Mouse (Mus musculus) ovary, postnatal 10 days (tissue): ENCODE measurements around the gene A630001G21Rik.
A peak's percentile ranks its signal among the peaks of the same experiment; 100 is the strongest.

Experiments used
- DNase-seq: peaks from one replicate; pipeline ENCODE4 v3.0.0; 2022; ENCODE audit warnings: low spot score

The A630001G21Rik gene

DNA sequence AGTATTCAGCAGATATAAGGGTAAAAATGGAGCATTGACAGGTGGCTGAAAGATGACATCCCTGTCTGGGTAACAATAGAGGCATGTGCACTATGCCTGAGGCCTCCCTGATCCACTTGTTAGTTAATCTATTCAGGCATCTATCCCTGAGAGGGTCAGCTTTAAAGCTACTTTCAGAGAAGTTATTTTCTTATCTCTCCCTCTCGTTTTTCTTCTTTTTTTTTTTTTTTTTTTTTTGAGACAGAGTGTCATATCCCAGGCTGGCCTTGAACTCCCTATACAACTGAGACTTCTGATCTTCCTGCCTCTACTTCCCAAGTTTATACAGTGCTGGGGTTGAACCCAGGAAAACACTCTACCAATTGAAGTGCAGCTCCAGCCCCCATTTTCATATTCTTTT, 10.7 kb downstream of the A630001G21Rik start:
- no peak for DNase-seq

DNA sequence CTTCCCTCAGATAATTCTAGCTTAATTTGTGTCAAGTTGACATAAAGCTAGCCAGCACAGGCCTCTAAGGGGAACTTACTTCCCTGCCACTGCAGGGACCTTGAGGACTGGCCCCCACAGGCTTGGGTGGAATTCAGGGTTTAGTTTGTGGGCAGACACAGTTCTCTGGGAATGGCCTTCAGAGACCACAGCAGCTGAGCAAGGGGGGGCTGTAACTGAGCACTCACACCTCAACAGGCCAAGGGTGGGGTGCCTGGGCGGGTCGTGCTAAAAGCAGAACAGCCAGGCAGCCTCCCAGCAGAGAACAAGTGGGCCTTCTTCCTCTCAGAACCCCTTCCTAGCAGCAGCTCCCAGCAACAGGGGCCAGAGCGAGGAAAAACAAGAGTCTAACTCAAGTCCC, 12.3 kb downstream of the A630001G21Rik start:
- no peak for DNase-seq

DNA sequence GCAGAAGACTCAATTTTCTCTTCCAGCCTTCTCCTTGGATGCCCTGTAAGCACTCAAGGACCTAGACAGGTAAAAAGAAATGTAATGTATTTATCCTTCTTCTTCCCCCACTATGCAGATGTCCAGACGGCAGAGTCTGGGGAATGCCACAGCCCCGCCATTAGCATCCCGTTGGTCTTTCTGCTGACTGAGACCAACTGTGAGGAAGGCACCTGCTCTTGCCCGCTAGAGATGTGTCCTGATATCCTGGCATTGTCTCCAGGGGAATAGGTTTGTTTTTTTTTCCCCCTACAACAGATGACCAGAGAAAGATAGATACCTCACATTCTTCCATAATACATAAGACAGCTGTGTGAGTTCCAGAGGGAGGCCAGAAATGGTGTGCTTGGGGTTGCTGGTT, 14.2 kb downstream of the A630001G21Rik start:
- DNase-seq: no peak

DNA sequence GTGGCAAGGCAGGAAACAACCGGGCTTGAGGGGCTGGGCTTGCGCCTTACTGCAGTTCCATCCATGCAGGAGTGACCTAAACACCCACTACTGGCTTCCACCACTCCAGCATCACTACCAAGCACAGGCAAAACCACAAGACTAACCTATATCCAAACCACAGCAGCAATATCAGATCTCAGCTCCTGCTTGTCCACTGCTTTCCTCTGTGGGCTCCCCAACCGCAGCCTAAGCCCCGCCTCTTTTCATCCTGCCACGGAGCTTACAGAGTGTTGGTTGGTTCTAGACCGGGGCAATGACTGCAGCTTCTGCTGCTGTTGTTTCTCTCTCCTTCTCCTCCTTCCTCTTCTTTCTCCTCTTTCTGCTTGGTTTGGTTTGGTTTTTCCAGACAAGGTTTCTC, 15.1 kb downstream of the A630001G21Rik start:
- DNase-seq: no peak

DNA sequence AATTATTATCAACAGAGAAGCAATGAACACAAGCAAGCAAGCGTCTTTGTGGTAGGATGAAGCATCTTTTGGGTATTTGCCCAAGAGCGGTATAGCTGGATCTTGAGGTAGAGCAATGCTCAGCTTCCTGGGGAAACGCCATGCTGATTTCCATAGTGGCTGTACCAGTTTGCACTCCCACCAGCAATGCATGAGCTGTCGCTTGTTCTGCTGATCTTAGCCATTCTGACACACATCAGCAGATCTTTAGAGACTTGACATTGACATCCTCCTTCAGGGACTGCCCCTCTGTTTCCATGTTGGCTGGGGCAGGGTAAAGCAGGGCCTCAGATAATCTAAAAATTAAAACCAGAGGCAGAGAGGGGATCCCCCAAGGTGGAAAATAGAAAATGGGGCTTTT, 16.8 kb downstream of the A630001G21Rik start:
- DNase-seq: no peak

DNA sequence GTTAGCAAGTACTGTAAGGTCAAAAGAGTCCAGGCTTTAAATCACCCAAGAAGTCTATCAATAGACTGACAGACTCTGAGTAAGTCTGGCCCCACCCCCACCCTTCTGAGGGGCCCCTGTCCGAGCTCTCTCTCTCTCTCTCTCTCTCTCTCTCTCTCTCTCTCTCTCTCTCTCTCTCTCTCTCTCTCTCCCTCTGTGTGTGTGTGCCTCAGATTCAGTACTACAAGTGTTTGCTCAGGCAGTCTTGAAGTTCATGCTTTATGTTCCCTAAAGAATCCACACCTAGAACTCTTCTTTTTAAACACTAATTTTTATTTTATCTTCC, 19.5 kb downstream of the A630001G21Rik start:
- DNase-seq: no peak

DNA sequence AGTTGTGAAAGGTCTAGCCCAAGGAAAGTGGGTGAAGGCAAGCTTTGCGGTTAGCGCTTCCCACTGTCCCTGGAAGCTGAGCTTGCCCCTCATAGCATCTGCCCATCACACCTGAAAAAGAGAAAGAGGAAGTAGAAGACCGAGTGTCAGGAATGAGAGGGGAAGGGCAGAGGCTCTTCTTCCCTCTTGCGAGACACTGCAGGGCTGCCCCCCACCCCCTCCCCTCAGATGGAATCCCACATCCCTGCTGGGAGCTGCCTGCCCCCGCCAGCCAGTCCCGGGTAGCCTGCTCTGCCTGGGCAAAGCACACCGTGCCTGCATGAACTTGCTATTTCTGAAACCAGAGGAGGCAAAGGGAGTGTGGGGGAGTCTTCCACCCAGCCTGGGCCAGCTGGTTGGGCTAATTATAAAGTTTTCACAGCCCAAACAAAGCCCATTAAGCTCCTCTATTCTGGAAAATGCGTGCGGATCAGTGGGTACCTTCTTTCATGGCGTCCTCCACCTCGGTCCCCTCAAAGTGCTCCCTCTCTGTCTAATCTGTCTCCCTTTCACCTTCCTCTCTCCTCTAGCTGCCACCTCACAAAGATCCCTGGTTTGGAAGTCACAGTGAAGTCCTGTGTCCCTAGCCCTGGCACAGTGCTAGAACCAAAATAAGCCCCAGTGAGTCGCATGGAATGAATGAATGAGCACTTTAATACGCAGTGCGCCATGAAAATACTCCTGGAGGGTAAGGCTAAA, 20.0 kb downstream of the A630001G21Rik start:
- no peak for DNase-seq

DNA sequence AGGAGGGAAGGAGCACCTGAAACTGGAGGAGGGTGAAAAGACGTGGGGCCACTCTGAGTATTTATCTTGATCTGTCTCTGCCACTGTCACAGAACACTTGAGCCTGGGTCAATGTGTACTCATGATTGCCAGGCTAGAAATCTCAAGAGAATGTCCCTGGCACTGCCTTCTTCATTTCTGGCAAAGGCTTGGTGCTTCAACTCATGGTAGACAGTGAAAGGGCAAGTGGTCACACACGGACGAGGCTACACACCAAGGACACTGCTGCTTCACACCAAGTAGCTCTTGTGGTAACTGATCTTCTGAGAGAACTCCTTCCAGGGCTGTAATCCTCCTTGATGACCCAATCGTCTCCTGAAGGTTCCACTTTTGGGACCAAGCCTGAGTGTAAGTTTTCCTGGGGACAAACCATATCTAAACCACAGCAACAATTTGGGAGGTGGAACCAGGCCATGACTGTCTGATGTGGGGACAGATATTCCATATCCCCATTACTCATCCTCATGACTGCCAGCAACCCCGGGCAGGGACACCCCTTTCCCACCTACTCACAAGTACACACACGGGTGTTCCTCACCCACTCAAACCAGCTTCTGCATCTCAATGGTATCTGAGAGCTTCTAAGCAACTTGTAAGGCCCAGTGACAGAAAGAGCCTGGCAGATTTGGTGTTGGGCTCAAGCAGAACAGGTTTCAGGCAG, 20.8 kb downstream of the A630001G21Rik start:
- DNase-seq: no peak

DNA sequence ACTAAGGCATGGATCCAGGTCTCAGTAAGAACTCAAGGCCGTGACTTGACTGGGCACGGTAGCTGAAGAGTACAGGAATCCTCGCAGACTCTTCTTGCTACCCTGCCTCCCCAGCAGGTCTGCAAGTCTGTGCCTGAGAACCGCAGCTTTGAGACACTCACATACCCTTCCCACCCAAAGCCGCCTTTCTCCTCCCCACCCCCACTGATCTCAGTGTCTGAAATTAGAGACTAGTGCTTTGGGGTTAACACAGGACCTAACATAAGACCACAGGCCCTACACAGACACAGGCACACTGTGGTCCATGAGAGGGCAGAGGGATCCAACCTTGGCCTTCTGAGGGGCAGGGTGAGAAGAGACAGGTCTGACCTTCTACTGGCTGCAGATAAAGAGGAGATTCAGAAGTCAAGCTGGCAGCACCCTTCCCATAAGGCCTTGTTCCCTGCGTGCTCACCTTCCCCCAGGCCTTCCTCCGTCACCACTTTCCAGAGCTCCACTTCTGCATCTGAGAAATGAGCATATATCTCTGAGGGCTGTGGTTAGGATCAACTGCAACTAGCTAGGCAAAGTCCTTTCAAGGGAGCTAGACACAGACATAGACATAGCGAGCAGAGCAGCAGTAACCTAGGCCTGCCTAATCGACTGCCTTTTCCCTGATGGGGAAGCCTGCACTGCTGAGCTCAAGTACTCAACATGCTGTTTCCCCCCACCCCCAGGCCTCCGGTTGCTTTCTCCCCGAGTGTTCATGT, 26.3 kb downstream of the A630001G21Rik start:
- no peak for DNase-seq

DNA sequence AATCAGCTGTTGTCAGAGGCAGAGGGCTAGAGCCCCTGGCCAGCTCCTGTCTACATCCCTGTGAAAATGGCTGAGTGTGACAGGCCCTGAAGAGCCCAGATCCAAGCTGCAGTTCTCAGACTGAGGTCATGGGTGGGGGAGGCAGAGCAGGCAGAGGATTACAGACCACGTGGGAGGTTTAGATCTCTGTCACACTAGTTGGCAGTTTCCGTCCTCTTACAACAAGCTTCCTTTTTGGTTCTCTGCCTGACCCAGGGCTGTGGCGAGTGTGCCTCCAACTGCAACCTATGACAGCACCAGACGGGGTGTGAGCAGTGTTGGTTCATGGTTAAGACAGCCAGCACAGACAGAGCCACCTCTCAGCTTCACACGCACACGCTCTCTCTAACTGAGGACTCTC, 26.9 kb downstream of the A630001G21Rik start:
- no peak for DNase-seq

DNA sequence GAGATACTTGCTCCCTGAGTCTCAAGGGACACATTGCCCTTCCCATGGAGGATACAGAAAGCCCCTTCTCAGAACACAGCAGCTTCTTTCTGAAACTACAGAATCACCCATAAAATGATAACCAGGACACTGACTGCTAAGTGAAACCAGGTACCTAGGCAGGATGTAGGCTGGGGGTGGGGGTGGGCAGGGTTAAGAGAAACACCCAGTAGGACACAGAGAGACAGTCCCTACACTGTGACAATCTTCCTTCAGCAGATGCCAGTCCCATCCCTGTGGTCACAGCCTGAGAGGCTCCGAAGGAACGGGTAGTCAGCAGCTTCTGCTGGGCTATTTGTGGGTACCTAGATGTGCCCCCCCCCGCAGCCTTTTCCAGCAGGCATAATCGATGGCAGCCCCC, 27.8 kb downstream of the A630001G21Rik start:
- DNase-seq: no peak

DNA sequence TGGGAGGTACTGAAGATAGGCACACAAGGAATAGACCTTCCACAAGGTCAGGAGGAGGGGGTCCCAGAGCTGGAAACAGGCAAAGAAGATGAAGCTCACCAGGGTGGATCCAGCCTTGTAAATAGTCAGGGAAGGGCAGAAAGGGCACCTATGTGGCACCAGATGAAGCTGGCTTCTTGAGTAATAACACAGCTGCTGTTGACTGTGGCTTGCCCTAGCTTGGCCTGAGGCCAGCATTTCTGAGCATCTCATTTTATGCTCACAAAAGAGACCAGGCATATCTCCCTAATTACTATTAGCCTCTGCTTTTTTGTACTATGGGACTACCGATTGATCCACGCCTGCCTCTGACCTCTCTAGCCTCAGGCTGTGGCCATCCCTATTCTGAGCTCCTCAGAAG, 28.6 kb downstream of the A630001G21Rik start:
- DNase-seq: no peak

DNA sequence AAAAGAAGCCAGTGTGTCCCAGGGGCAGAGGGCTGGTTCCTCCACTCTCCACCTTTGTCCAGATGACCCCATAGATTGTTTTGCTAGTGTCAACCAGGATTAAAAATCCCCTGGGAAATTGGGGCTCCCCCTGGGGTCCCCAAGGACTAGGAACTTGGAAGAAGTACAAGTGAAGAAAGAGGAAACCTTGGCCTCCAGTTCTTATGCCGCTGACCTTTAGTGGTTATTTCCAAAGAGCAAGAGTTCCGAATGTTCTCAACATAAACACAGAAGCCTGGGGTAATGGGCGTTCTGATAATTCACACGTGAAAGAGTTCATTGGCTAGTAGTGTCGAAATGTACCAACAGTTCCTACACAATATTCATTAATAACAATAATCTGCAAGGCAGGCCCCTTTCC, 31.9 kb downstream of the A630001G21Rik start:
- no peak for DNase-seq

DNA sequence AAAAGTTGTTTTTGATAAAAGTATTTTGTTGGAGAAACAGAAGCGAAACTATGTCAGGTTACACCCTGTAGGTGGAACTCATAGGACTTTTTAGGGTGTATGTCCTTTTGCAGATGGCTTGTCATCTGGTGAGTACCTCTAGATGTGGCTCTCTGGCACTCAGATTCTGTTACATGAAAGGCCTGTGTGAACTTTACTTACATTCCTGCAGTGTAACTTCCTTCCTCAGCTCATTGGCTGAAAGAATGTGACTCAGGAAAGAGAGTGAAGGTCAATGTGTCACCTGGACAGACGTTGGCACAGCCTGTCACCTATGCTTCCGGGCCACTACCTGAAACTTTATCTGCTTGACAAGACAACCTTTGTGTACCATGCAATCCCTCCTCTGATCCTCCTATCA, 33.9 kb downstream of the A630001G21Rik start:
- DNase-seq: no peak

DNA sequence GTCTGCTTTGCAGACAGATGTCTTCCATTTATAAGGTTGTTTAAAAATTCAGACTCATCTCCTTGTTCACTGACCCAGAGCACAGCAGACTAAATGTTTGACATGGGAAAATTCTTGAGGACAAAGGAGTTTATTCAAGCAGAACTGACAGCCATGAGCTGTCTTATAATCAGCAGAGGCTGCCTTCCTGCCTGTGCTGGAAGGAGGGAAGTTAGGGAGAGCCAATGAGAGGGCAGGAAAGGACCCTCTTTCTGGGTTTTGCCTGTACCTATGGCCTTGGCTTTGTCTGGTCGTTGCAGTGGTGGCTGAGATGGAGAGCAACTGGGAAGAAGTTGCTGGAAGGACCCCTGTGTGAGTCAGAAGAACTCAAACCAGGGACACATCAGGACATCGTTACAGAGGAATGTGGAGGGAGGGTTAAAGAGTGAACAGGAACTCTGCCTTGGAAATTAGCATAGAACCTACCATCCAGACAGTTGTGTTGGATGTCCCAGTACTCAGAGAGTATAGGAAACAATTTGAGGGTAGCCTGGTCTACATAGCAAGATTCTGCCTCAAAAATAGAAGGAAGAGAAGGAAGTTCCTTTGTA, 35.4 kb downstream of the A630001G21Rik start:
- DNase-seq: no peak

DNA sequence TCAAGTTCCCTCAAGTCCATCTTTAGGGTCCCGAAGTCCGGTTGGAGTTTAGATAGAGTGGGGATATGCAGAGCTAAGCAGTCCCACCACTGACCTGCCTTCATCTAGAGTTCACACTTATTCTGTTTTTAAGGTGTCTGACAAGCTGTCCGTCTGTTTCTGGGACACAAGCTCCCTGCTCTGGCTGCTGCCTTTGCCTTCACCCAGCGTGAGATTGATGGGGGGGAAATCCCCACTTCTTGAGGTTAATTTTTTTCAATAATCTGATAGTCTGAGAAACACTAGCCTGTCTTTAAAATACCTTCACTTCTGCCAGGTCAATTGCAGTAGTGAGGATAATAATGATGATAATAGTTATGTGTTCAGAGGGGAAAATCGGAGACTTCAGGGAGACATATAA, 36.1 kb downstream of the A630001G21Rik start:
- no peak for DNase-seq

DNA sequence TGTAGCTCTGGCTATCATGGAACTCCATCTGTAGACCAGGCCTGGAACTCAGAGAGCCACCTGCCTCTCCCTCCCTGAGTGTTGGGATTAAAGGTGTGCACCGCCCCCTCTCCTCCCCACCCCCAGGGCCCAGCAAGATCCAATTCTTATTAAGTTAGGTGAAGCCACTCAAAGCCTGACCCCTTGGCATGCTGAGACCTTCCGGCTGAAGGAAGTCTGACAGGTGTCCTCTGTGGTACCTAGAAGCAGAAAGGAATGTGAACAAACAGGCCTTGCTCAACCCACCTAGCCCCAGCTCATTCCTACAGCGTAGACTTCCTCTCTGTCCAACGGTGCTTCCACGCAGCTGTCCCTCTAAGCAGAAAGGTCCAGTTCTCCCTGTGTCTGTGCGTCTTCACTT, 37.5 kb downstream of the A630001G21Rik start:
- no peak for DNase-seq

DNA sequence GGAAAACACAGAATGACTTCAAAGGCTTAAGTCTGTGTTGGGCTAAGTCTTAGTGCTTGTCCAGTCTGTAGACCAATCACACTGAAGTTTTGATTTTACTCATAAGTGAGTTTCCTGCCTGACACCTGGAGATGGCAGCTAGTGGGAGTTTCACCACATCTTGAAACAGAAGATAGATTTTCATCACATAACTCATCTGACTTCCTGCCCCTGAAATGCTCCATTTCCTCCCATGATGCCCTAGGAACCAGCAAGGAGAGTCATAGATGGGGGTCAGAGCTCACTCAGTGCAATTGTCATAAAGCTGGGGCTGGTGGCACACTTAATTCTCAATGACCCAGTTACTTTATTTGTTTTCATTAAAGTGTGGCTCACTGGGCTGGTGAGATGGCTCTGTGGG, 38.6 kb downstream of the A630001G21Rik start:
- no peak for DNase-seq

DNA sequence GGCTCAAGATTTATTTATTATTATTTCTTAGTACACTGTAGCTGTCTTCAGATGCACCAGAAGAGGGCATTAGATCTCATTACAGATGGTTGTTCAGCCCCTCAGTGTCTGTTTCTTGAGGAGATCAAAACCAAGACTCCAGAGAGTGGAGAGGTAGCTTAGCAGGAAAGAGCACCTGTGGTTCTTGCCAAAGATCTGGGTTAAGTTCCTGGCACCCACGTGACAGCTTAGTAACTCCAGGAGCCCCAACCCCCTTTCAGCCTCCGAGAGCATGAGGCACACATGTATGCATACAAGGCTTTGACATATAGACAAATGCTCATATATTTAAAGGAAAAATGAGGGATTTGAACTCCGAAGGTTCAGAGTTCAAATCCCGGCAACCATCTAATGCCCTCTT, 39.4 kb downstream of the A630001G21Rik start:
- no peak for DNase-seq

DNA sequence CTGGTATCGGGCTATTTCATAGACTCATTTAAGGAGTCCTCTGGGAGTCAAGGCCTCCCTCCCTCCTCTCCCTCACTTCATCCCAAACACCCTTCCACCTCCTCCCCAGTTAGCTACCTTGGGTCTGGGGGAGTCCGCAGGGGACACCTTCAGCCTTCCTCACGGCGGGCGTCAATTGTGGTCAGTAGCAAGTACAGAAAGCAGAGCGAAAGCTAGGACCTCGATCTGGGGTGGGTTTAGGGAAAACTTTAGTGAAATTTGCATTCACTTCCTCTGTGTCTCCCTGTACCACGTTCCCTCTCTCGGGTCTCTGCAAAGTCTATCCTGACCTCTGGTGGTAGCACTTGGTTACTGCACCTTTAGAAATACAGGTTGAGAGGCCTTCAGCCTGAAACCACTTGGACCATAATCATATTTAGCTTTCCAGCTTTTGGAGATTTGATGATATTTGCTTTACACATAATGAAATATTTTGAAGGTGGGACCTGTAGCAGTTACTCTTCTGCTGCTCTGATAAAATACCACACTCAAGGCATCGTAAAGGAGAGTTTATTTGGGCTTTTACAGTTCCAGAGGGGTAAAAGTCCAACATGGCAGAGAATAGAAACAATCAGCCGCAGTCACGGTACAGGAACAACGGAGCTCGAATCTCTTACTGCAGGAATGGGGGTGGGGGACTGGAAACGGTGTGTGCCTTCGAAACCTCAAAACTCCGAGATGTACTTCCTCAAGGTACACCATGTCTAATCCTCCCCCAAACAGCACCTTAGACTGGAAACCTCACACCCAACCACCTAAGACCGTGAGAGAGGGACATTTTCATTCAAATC, 41.9 kb downstream of the A630001G21Rik start:
- DNase-seq: peak; percentile 20

DNA sequence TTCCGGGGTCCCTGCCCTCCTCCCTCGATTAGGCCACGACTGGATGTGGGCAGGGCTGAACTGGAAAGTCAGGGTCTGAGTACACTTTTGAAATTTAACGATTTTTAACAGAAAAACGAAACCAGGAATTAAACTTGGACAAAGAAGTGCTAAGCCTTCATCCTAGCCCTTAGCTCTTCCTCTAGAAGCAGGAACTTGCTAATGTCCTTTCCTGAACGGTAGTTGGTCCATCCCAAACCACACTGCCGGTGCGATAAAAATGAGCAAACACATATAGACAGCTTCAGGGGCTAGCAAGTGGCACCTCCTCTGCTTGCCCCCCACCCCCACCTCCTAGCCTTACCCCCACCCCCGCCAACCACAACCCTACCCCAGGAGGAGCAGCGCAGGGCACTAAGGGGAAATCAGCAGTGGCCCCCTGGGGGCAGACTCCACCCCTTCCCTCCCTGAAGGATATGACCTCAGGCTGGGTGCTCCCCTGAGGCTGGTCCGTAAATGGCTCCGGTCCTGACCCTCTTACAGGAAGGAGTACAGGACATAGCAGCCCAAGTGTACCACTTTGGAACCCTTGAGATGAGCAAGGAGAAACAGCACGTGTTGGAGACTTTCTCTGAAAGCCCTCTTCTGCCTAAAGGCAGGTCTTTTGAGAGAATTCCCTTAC, 42.9 kb downstream of the A630001G21Rik start:
- DNase-seq: no peak
